Mouse (Mus musculus): ENCODE results near the gene Pfas. TPM values are rescaled to one million over a fixed set of nuclear protein-coding genes. Genes with fewer than 3 reads are reported as not detected.
A peak's percentile ranks its signal among the peaks of the same experiment; 100 is the strongest.
"Not testable (repeated sequence)": the region's sequence is repeated elsewhere in the genome, so short reads cannot be mapped to it uniquely, and the experiment has no call there.

The Pfas gene
- polyA plus RNA-seq, 1 experiment: 9.1 TPM

- H3K27me3 ChIP-seq (ENCODE audit: control insufficient read depth, insufficient read depth, insufficient read length): no peaks in the 10 kb centered on the region
- H3K36me3 ChIP-seq (ENCODE audit: control insufficient read depth, insufficient read depth): no peaks in the 10 kb centered on the region
- TF ChIP-seq SRF (IDR thresholded peaks at IDR 0.05; ENCODE audit: control insufficient read depth, insufficient read length, low read depth) (no peak), TCF3 (IDR thresholded peaks at IDR 0.05; ENCODE audit: insufficient read length, low read depth) (no peak), MYOD1 (IDR thresholded peaks at IDR 0.05; ENCODE audit: control insufficient read depth in 1 of 3, insufficient read length in 2 of 3, low read depth in 2 of 3) (no peak)
- peaks cover 26% of the 10 kb centered on the region for H3K79me2 ChIP-seq (ENCODE audit: control insufficient read depth, insufficient read depth)
- H3ac ChIP-seq (ENCODE audit: control insufficient read depth, insufficient read length): no peak overlapping the region
- H3K4me2 ChIP-seq (ENCODE audit: low read depth): no peak overlapping the region
- peak overlapping the region; percentile 38 for H3K4me3 ChIP-seq
Measured at GRCm38 (mm10) chr11:69010400-69011323, 2.4 kb upstream of the Pfas start.

DNA sequence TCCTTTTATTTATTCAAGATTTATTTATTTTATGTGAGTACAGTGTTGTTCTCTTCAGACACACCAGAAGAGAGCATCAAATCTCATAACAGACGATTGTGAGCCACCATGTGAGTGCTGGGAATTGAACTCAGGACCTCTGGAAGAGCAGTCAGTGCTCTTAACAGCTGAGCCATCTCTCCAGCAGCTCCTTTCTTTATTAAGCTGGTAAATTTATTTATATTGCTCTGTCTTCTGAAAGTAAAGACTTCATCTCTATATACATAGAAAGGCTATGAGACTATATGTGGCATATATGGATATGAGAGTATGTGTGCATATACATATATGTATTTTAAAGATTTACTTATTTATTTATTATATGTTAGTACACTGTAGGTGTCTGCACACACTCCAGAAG is 1.2 kb upstream of the Pfas start:
- no peak overlapping the region for H3K4me2 ChIP-seq (ENCODE audit: low read depth)
- TF ChIP-seq SRF (IDR thresholded peaks at IDR 0.05; ENCODE audit: control insufficient read depth, insufficient read length, low read depth) (no peak), CEBPB (IDR thresholded peaks at IDR 0.05; ENCODE audit: insufficient read depth, poor library complexity, severe bottlenecking) (no peak), POLR2A (IDR thresholded peaks at IDR 0.05; ENCODE audit: insufficient read length, low read depth) (no peak), TCF12 (IDR thresholded peaks at IDR 0.05; ENCODE audit: insufficient read depth, poor library complexity, severe bottlenecking) (no peak), E2F4 (IDR thresholded peaks at IDR 0.05; ENCODE audit: insufficient read depth) (no peak), MAX (IDR thresholded peaks at IDR 0.05; ENCODE audit: low read depth) (no peak), POLR2AphosphoS2 (IDR thresholded peaks at IDR 0.05; ENCODE audit: insufficient read length, low read depth) (no peak), USF1 (IDR thresholded peaks at IDR 0.05; ENCODE audit: low read depth) (no peak), TCF3 (IDR thresholded peaks at IDR 0.05; ENCODE audit: insufficient read length, low read depth) (no peak), MYOD1 (IDR thresholded peaks at IDR 0.05; ENCODE audit: control insufficient read depth in 1 of 3, insufficient read length in 2 of 3, low read depth in 2 of 3) (no peak), REST (IDR thresholded peaks at IDR 0.05; ENCODE audit: insufficient read depth, insufficient read length) (no peak), MYOG (IDR thresholded peaks at IDR 0.05; ENCODE audit: control insufficient read depth in 1 of 3, insufficient read depth in 1 of 3, insufficient read length in 2 of 3, low read depth in 2 of 3) (no peak)
- H3ac ChIP-seq (ENCODE audit: control insufficient read depth, insufficient read length): no peak overlapping the region
- H3K79me2 ChIP-seq (ENCODE audit: control insufficient read depth, insufficient read depth): peaks cover 30% of the 10 kb centered on the region
- no peaks in the 10 kb centered on the region for H3K27me3 ChIP-seq (ENCODE audit: control insufficient read depth, insufficient read depth, insufficient read length)
- H3K4me3 ChIP-seq: no peak overlapping the region
- no peaks in the 10 kb centered on the region for H3K36me3 ChIP-seq (ENCODE audit: control insufficient read depth, insufficient read depth)

DNA sequence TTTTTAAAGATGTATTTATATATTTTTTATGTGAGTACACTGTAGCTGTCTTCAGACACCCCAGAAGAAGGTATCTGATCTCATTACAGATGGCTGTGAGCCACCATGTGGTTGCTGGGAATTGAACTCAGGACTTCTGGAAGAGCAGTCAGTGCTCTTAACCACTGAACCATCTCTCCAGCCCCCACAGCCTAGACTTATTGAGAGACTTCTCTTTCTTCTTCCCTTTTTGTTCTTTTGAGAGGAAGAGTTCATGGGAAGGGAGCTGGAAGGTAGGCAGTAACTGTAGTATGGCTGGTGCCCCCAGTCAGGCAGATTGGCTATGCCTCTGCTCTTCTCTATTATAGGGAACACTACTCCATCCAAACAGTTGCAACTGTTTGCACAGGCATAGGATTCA is 1.7 kb downstream of the Pfas start:
- H3K4me2 ChIP-seq (ENCODE audit: low read depth); H3K36me3 ChIP-seq (ENCODE audit: control insufficient read depth, insufficient read depth); H3K4me3 ChIP-seq; H3ac ChIP-seq (ENCODE audit: control insufficient read depth, insufficient read length); H3K27me3 ChIP-seq (ENCODE audit: control insufficient read depth, insufficient read depth, insufficient read length): not testable (repeated sequence)
- peaks cover 30% of the 10 kb centered on the region for H3K79me2 ChIP-seq (ENCODE audit: control insufficient read depth, insufficient read depth)

DNA sequence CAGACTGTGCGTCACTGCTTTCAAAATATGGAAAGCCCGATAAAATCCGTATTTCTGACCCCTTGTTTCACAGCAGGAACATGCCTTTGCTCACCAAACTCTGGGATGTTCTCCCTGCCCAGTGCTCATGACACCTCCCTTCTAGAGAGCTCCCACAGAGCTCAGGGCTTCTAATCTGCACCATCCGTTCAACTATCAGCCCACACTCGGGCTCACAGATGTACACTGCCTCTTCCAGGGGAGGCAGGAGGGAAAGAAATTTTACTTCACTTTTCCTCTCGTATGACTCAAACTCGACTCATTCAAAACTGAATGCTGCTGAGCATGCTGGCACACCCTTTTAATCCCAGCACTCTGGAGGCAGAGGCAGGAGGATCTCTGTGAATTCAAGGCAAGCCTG is 3.1 kb downstream of the Pfas start:
- H3K4me2 ChIP-seq (ENCODE audit: low read depth): no peak overlapping the region
- H3K36me3 ChIP-seq (ENCODE audit: control insufficient read depth, insufficient read depth): peaks cover 4% of the 10 kb centered on the region
- no peak overlapping the region for H3K4me3 ChIP-seq
- no peak overlapping the region for H3ac ChIP-seq (ENCODE audit: control insufficient read depth, insufficient read length)
- no peak for TF ChIP-seq CEBPB (IDR thresholded peaks at IDR 0.05; ENCODE audit: insufficient read depth, poor library complexity, severe bottlenecking)
- no peak for TF ChIP-seq POLR2AphosphoS2 (IDR thresholded peaks at IDR 0.05; ENCODE audit: insufficient read length, low read depth)
- H3K79me2 ChIP-seq (ENCODE audit: control insufficient read depth, insufficient read depth): peaks cover 30% of the 10 kb centered on the region
- H3K27me3 ChIP-seq (ENCODE audit: control insufficient read depth, insufficient read depth, insufficient read length): no peaks in the 10 kb centered on the region

- no peak overlapping the region for H3ac ChIP-seq (ENCODE audit: control insufficient read depth, insufficient read length)
- no peak for TF ChIP-seq E2F4 (IDR thresholded peaks at IDR 0.05; ENCODE audit: insufficient read depth)
- no peak for TF ChIP-seq CEBPB (IDR thresholded peaks at IDR 0.05; ENCODE audit: insufficient read depth, poor library complexity, severe bottlenecking)
- TF ChIP-seq SRF (IDR thresholded peaks at IDR 0.05; ENCODE audit: control insufficient read depth, insufficient read length, low read depth): no peak
- TF ChIP-seq POLR2AphosphoS2 (IDR thresholded peaks at IDR 0.05; ENCODE audit: insufficient read length, low read depth): no peak
- TF ChIP-seq POLR2A (IDR thresholded peaks at IDR 0.05; ENCODE audit: insufficient read length, low read depth): no peak
- TF ChIP-seq MYOD1 (IDR thresholded peaks at IDR 0.05; ENCODE audit: control insufficient read depth in 1 of 3, insufficient read length in 2 of 3, low read depth in 2 of 3): no peak
- TF ChIP-seq TCF12 (IDR thresholded peaks at IDR 0.05; ENCODE audit: insufficient read depth, poor library complexity, severe bottlenecking): no peak
- no peak for TF ChIP-seq MAX (IDR thresholded peaks at IDR 0.05; ENCODE audit: low read depth)
- no peak overlapping the region for H3K4me2 ChIP-seq (ENCODE audit: low read depth)
- peaks cover 12% of the 10 kb centered on the region for H3K36me3 ChIP-seq (ENCODE audit: control insufficient read depth, insufficient read depth)
- peaks cover 30% of the 10 kb centered on the region for H3K79me2 ChIP-seq (ENCODE audit: control insufficient read depth, insufficient read depth)
- no peak overlapping the region for H3K4me3 ChIP-seq
- H3K27me3 ChIP-seq (ENCODE audit: control insufficient read depth, insufficient read depth, insufficient read length): no peaks in the 10 kb centered on the region
Measured at GRCm38 (mm10) chr11:69003592-69003991, 4.7 kb downstream of the Pfas start.

DNA sequence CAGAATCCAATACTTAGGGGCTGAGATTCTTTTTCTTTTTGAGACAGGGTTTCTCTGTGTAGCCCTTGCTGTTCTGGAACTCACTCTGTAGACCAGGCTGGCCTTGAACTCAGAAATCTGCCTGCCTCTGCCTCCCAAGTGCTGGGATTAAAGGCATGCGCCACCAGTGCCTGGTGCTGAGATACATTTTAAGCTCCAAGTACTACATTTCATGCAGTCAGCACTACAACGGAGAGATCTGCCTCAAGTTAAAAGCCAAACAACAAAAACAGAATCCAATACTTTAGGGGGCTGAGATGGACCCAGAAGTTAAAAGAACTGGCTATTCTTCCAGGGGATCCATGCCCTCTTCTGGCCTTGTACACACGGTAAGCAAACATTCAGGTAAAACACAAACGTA is 5.5 kb downstream of the Pfas start:
- H3K79me2 ChIP-seq (ENCODE audit: control insufficient read depth, insufficient read depth): peaks cover 22% of the 10 kb centered on the region

More for the DNA sequence above, 5.5 kb downstream of the Pfas start:
- peaks cover 19% of the 10 kb centered on the region for H3K36me3 ChIP-seq (ENCODE audit: control insufficient read depth, insufficient read depth)
- H3K4me2 ChIP-seq (ENCODE audit: low read depth); H3K4me3 ChIP-seq; H3K27me3 ChIP-seq (ENCODE audit: control insufficient read depth, insufficient read depth, insufficient read length); H3ac ChIP-seq (ENCODE audit: control insufficient read depth, insufficient read length): not testable (repeated sequence)
